16 mouse cellular contexts compared by ENCODE assay signal in genomic region chr4:33281891-33282685, GRCm38 (mm10). TPM values are rescaled to one million over a fixed set of nuclear protein-coding genes. Genes with fewer than 3 reads are reported as not detected.
DNase-seq lines count a peak whose midpoint lies in the region; ATAC-seq and TF ChIP-seq lines count a peak whose summit lies in the region.
"Had no signal": no experiment of that assay in that cellular context is flagged by ENCODE, and none has a peak within 500 bp of the region (broad histone marks: within the 10 kb centered on the region; RNA-seq: fewer than 3 reads in every experiment).

No protein-coding gene starts in this region.

- H3K4me3 ChIP-seq in liver, adult 2 months (ENCODE audit: insufficient read depth, low read depth, low read length): no peak overlapping the region
- H3K4me3 ChIP-seq in brown adipose tissue, adult 24 weeks (ENCODE audit: insufficient read depth, low read depth, low read length): no peak overlapping the region
- H3K4me3 ChIP-seq in midbrain, embryonic 16.5 days (ENCODE audit: low read depth, low read length): no peak overlapping the region
- H3K4me3 ChIP-seq: embryonic facial prominence, embryonic 15.5 days; forebrain, embryonic 10.5 days; limb, embryonic 12.5 days; liver, embryonic 15.5 days had no signal

- peak; percentile 30 to 69 for DNase-seq in heart, adult 9 months (ENCODE audit: low spot score in 2 of 2)
- DNase-seq in heart, postnatal 14 days: no peak
- DNase-seq in liver, adult 2 months (ENCODE audit: extremely low read depth, low read depth, low spot score): peak; percentile 23
- no peak for DNase-seq in liver
- no peak for DNase-seq in cerebellum, adult 11 months
- DNase-seq: cerebellum, postnatal 14 days; embryo, embryonic 11 days; gastrocnemius, postnatal 10 days had no signal

- H3K9ac ChIP-seq in liver, adult 2 months (ENCODE audit: low read depth, low read length): no peak overlapping the region
- H3K9ac ChIP-seq in midbrain, embryonic 16.5 days (ENCODE audit: low read depth, low read length): no peak overlapping the region
- H3K9ac ChIP-seq: embryonic facial prominence, embryonic 15.5 days; hindbrain, embryonic 14.5 days; limb, embryonic 12.5 days; liver, embryonic 15.5 days had no signal

- H3K36me3 ChIP-seq in liver, adult 2 months (ENCODE audit: control insufficient read depth, insufficient read depth, low read length): no peaks in the 10 kb centered on the region
- no peaks in the 10 kb centered on the region for H3K36me3 ChIP-seq in midbrain, embryonic 16.5 days (ENCODE audit: control insufficient read depth, insufficient read depth, low read length)
- H3K36me3 ChIP-seq: embryonic facial prominence, embryonic 15.5 days; forebrain, embryonic 10.5 days; limb, embryonic 12.5 days; liver, embryonic 15.5 days had no signal

- TF ChIP-seq POLR2A in liver, adult 2 months (IDR thresholded peaks at IDR 0.05; ENCODE audit: extremely low read depth, insufficient read depth, low read length): no peak

- intact Hi-C loops in heart, postnatal 14 days (cut with DNase I): loop anchor here (5.0 to 10.0 kb wide), 2 partner anchors 35 to 247 kb away; partner anchors contain the start of gene Ube2j1

- H3K4me1 ChIP-seq in liver, adult 2 months (ENCODE audit: control insufficient read depth, insufficient read depth, low read length): peaks cover 4% of the 10 kb centered on the region
- H3K4me1 ChIP-seq in brown adipose tissue, adult 24 weeks (ENCODE audit: control insufficient read depth, insufficient read depth, insufficient read length, low read length): peaks cover 8% of the 10 kb centered on the region
- no peaks in the 10 kb centered on the region for H3K4me1 ChIP-seq in midbrain, embryonic 16.5 days (ENCODE audit: control insufficient read depth, insufficient read depth, low read length)
- H3K4me1 ChIP-seq: embryonic facial prominence, embryonic 15.5 days; forebrain, embryonic 10.5 days; limb, embryonic 12.5 days; liver, embryonic 15.5 days had no signal

- WGBS in liver, adult 2 months: 82% methylated on average over 3 of the region's 3 CpGs
- 87% methylated on average over 3 of the region's 3 CpGs for WGBS in midbrain, embryonic 16.5 days

- no peaks in the 10 kb centered on the region for H3K9me3 ChIP-seq in midbrain, embryonic 16.5 days (replicated peaks; ENCODE audit: control insufficient read depth, low read length, poor library complexity, severe bottlenecking)
- H3K9me3 ChIP-seq: embryonic facial prominence, embryonic 15.5 days; forebrain, embryonic 10.5 days; limb, embryonic 12.5 days; liver, embryonic 15.5 days had no signal

- H3K4me2 ChIP-seq in midbrain, embryonic 16.5 days (ENCODE audit: low read length): no peak overlapping the region
- H3K4me2 ChIP-seq: embryonic facial prominence, embryonic 15.5 days; hindbrain, embryonic 14.5 days; limb, embryonic 12.5 days; liver, embryonic 15.5 days had no signal

- TF ChIP-seq CTCF in liver, adult 2 months (IDR thresholded peaks at IDR 0.05; ENCODE audit: low read depth, low read length): no peak

- no peak overlapping the region for H3K27ac ChIP-seq in liver, adult 2 months (replicated peaks; ENCODE audit: insufficient read depth, low read depth, low read length)
- H3K27ac ChIP-seq in brown adipose tissue, adult 24 weeks (replicated peaks; ENCODE audit: low read depth, low read length): peak overlapping the region; percentile 82
- H3K27ac ChIP-seq in midbrain, embryonic 16.5 days (ENCODE audit: low read length): no peak overlapping the region
- H3K27ac ChIP-seq: embryonic facial prominence, embryonic 15.5 days; forebrain, embryonic 10.5 days; hindbrain, embryonic 14.5 days; limb, embryonic 12.5 days; liver, embryonic 15.5 days had no signal

- H3K79me2 ChIP-seq in liver, adult 2 months (ENCODE audit: control insufficient read depth, insufficient read depth, low read length): no peaks in the 10 kb centered on the region

- no peaks in the 10 kb centered on the region for H3K27me3 ChIP-seq in liver, adult 2 months (ENCODE audit: control insufficient read depth, insufficient read depth, low read length)
- no peaks in the 10 kb centered on the region for H3K27me3 ChIP-seq in midbrain, embryonic 16.5 days (ENCODE audit: control insufficient read depth, insufficient read depth, low read depth, low read length)
- H3K27me3 ChIP-seq: embryonic facial prominence, embryonic 15.5 days; limb, embryonic 12.5 days; liver, embryonic 15.5 days had no signal

- ATAC-seq in midbrain, embryonic 16.5 days: no peak
- ATAC-seq: CD4-positive, CD25-positive, alpha-beta regulatory T cell, adult 4 months had no signal

RNA-seq across cellular contexts. Expression of gene Pnrc1, which starts 7.9 kb away (rescaled TPM):
- total RNA-seq in heart, postnatal 14 days (2021): 100 to 1,000 TPM; 133 to 143 TPM
- 29.6 and 35.0 TPM in 2 replicates for total RNA-seq in liver, adult 2 months (2014; rRNA removed)
- polyA plus RNA-seq in liver, adult 2 months (2012; rRNA removed): 48.5 and 77.3 TPM in 2 replicates
- 63.7 and 80.5 TPM in 2 replicates for polyA plus RNA-seq in brown adipose tissue, adult 24 weeks (2012; ENCODE audit: insufficient read depth, insufficient read length, missing spikeins)
- 48.7 and 53.2 TPM in 2 replicates for polyA plus RNA-seq in midbrain, embryonic 16.5 days (2015; fragmentation: Nextera tagmentation; extraction: Ambion mirVana)

RNA-seq across cellular contexts. Expression of gene Rngtt, which starts 28.0 kb away (rescaled TPM):
- total RNA-seq in heart, postnatal 14 days (2021): 10 to 100 TPM; 11.2 to 12.1 TPM
- 5.8 and 6.8 TPM in 2 replicates for total RNA-seq in liver, adult 2 months (2014; rRNA removed)
- polyA plus RNA-seq in liver, adult 2 months (2012; rRNA removed): 1.3 TPM in 2 replicates
- 12.1 and 16.6 TPM in 2 replicates for polyA plus RNA-seq in brown adipose tissue, adult 24 weeks (2012; ENCODE audit: insufficient read depth, insufficient read length, missing spikeins)
- 22.9 and 27.8 TPM in 2 replicates for polyA plus RNA-seq in midbrain, embryonic 16.5 days (2015; fragmentation: Nextera tagmentation; extraction: Ambion mirVana)

Comparison
In these comparisons a context has a peak if more than half of its experiments do, and no peak if none do; other contexts are left out.
1. DNase-seq: peak in heart, adult 9 months (2 of 2) and liver, adult 2 months (single experiment); none in heart, postnatal 14 days (0 of 2), liver (single experiment) and cerebellum, adult 11 months (single experiment).